Mouse (Mus musculus) left cerebral cortex, postnatal 10 days (tissue): ENCODE measurements around the gene Nfatc2. TPM values are rescaled to one million over a fixed set of nuclear protein-coding genes. Genes with fewer than 3 reads are reported as not detected.
A peak's percentile ranks its signal among the peaks of the same experiment; 100 is the strongest.

ENCODE experiments used
- DNase-seq, 2 experiments: peaks; one replicate each; pipeline ENCODE4 v3.0.0; 2021 to 2022; ENCODE audit warnings: low spot score in 2 of 2, mixed read lengths in 1 of 2; ENCODE audit errors: extremely low spot score in 1 of 2
- intact Hi-C: fragments of 180-260 bp; cut with DNase I; formaldehyde crosslinking; loops from one replicate; pipeline ENCODE4 v1.15.1; 2025
- total RNA-seq, 2 experiments: library from RNA; stranded (reverse); gene quantifications; 2 replicates each; pipeline ENCODE4 v1.2.3; 2021

Gene Nfatc2
- total RNA-seq, 2 experiments from 2014 or later: 14.4 to 17.4 TPM

GRCm38 (mm10) chr2:168548008-168548407, 53.4 kb downstream of the Nfatc2 start:
- intact Hi-C loops: no loop called here
- DNase-seq: no peak

GRCm38 (mm10) chr2:168545901-168546557, 55.4 kb downstream of the Nfatc2 start:
- intact Hi-C loops: no loop called here
- no peak for DNase-seq

GRCm38 (mm10) chr2:168544102-168544501, 57.4 kb downstream of the Nfatc2 start:
- DNase-seq: peak in 1 of 2 experiments; percentile 71
- intact Hi-C loops: no loop called here

GRCm38 (mm10) chr2:168543026-168543425, 58.4 kb downstream of the Nfatc2 start:
- intact Hi-C loops: no loop called here
- DNase-seq: no peak

GRCm38 (mm10) chr2:168541223-168541622, 60.2 kb downstream of the Nfatc2 start:
- no peak for DNase-seq
- intact Hi-C loops: no loop called here

GRCm38 (mm10) chr2:168539594-168540222, 61.7 kb downstream of the Nfatc2 start:
- no peak for DNase-seq

GRCm38 (mm10) chr2:168539026-168539425, 62.4 kb downstream of the Nfatc2 start:
- intact Hi-C loops: no loop called here
- DNase-seq: no peak

More at GRCm38 (mm10) chr2:168539594-168540222, 61.7 kb downstream of the Nfatc2 start:
- intact Hi-C loops: no loop called here

GRCm38 (mm10) chr2:168532061-168532833, 69.2 kb downstream of the Nfatc2 start:
- intact Hi-C loops: no loop called here
- DNase-seq: no peak

GRCm38 (mm10) chr2:168528551-168528950, 72.9 kb downstream of the Nfatc2 start:
- intact Hi-C loops: no loop called here
- DNase-seq: no peak

- DNase-seq: no peak
- intact Hi-C loops: no loop called here
These were observed 74.0 kb downstream of the Nfatc2 start for GRCm38 (mm10) chr2:168527430-168527792.

- intact Hi-C loops: no loop called here
- no peak for DNase-seq
These were observed 74.7 kb downstream of the Nfatc2 start for GRCm38 (mm10) chr2:168526547-168527429.

- no peak for DNase-seq
- intact Hi-C loops: no loop called here
These were observed 75.9 kb downstream of the Nfatc2 start for GRCm38 (mm10) chr2:168525391-168526154.

GRCm38 (mm10) chr2:168524905-168525381, 76.5 kb downstream of the Nfatc2 start:
- peak; percentile 83 to 96 for DNase-seq
- intact Hi-C loops: no loop called here

- DNase-seq: no peak
- intact Hi-C loops: no loop called here
These were observed 79.2 kb downstream of the Nfatc2 start for GRCm38 (mm10) chr2:168522247-168522646.

GRCm38 (mm10) chr2:168520771-168521170, 80.7 kb downstream of the Nfatc2 start:
- DNase-seq: no peak
- intact Hi-C loops: no loop called here

GRCm38 (mm10) chr2:168519589-168519988, 81.9 kb downstream of the Nfatc2 start:
- no peak for DNase-seq
- intact Hi-C loops: no loop called here

- intact Hi-C loops: no loop called here
These were observed 83.2 kb downstream of the Nfatc2 start for GRCm38 (mm10) chr2:168518256-168518659.

GRCm38 (mm10) chr2:168517774-168518173, 83.7 kb downstream of the Nfatc2 start:
- DNase-seq: no peak
- intact Hi-C loops: no loop called here

More at GRCm38 (mm10) chr2:168518256-168518659, 83.2 kb downstream of the Nfatc2 start:
- DNase-seq: no peak
